Mouse (Mus musculus): Measurements from ENCODE around the gene Kif18b. TPM values are rescaled to one million over a fixed set of nuclear protein-coding genes. Genes with fewer than 3 reads are reported as not detected.

Gene Kif18b
- under 1 TPM; 0.26 to 0.67 TPM for total RNA-seq (2021)
- long read RNA-seq, experiment 1 = 0 reads
- long read RNA-seq, experiment 2 = 0 reads

GRCm38 (mm10) chr11:102924557-102925350 is at the start of gene Kif18b:
Gene Kif18b, minus strand, starts transcription at chr11:102925124.
- DNase-seq = peak; percentile 90

- no peak for DNase-seq
Measured at GRCm38 (mm10) chr11:102972326-102972725, 47.4 kb upstream of the Kif18b start.

GRCm38 (mm10) chr11:102971604-102972003 is 46.7 kb upstream of the Kif18b start:
- DNase-seq = no peak

GRCm38 (mm10) chr11:102964547-102965091 is 39.7 kb upstream of the Kif18b start:
- DNase-seq = no peak

GRCm38 (mm10) chr11:102963855-102964546 is 39.1 kb upstream of the Kif18b start:
- DNase-seq = no peak

GRCm38 (mm10) chr11:102963246-102963854 is 38.4 kb upstream of the Kif18b start:
- DNase-seq = no peak

- DNase-seq = no peak
Measured at GRCm38 (mm10) chr11:102962861-102963245, 37.9 kb upstream of the Kif18b start.

GRCm38 (mm10) chr11:102961082-102961481 is 36.2 kb upstream of the Kif18b start:
- DNase-seq = no peak

- DNase-seq = no peak
Measured at GRCm38 (mm10) chr11:102958870-102959269, 33.9 kb upstream of the Kif18b start.

GRCm38 (mm10) chr11:102958431-102958830 is 33.5 kb upstream of the Kif18b start:
- DNase-seq = no peak

GRCm38 (mm10) chr11:102957692-102958091 is 32.8 kb upstream of the Kif18b start:
- no peak for DNase-seq

- peak; percentile 39 for DNase-seq
Measured at GRCm38 (mm10) chr11:102956962-102957614, 32.2 kb upstream of the Kif18b start.

- no peak for DNase-seq
Measured at GRCm38 (mm10) chr11:102952922-102953321, 28.0 kb upstream of the Kif18b start.

GRCm38 (mm10) chr11:102948043-102948961 is 23.4 kb upstream of the Kif18b start:
- DNase-seq = peak; percentile 18

- DNase-seq = no peak
Measured at GRCm38 (mm10) chr11:102946992-102947343, 22.0 kb upstream of the Kif18b start.

- peak; percentile 90 for DNase-seq
Measured at GRCm38 (mm10) chr11:102946265-102946991, 21.5 kb upstream of the Kif18b start, which contains the start of gene C1ql1. Gene C1ql1, minus strand, starts transcription at chr11:102946688.

GRCm38 (mm10) chr11:102945306-102946264 is 20.7 kb upstream of the Kif18b start:
- no peak for DNase-seq

GRCm38 (mm10) chr11:102941236-102941635 is 16.3 kb upstream of the Kif18b start:
- no peak for DNase-seq
